Mouse (Mus musculus) liver, adult 2 months (tissue): Measurements from ENCODE around the gene Pptc7. TPM values are rescaled to one million over a fixed set of nuclear protein-coding genes. Genes with fewer than 3 reads are reported as not detected.
A peak's percentile ranks its signal among the peaks of the same experiment; 100 is the strongest.

Experiments
- DNase-seq: peaks from one replicate; pipeline ENCODE4 v3.0.0-alpha.2; 2011; ENCODE audit warnings: low read depth, low spot score; ENCODE audit errors: extremely low read depth
- H3K27ac ChIP-seq: fragments of 200-500 bp; replicated peaks from 2 replicates; pipeline ENCODE4 v1.5.1; 2012; ENCODE audit warnings: low read depth, mild to moderate bottlenecking, control low read depth, inconsistent platforms, low read length; ENCODE audit not compliant: insufficient read depth
- H3K27me3 ChIP-seq: fragments of 200-500 bp; 2 replicates; pipeline ENCODE4 v1.6.1; 2012; ENCODE audit warnings: mild to moderate bottlenecking, moderate library complexity, low read length, inconsistent platforms; ENCODE audit not compliant: control insufficient read depth, insufficient read depth
- H3K36me3 ChIP-seq: fragments of 200-500 bp; 2 replicates; pipeline ENCODE4 v1.6.1; 2012; ENCODE audit warnings: low read length, inconsistent platforms; ENCODE audit not compliant: control insufficient read depth, insufficient read depth
- H3K4me1 ChIP-seq: fragments of 200-500 bp; 2 replicates; pipeline ENCODE4 v1.6.1; 2011; ENCODE audit warnings: low read length; ENCODE audit not compliant: control insufficient read depth, insufficient read depth
- H3K4me3 ChIP-seq: fragments of 200-500 bp; 2 replicates; pipeline ENCODE4 v1.5.1; 2011; ENCODE audit warnings: low read depth, mild to moderate bottlenecking, control low read depth, low read length, moderate library complexity; ENCODE audit not compliant: insufficient read depth
- H3K79me2 ChIP-seq: fragments of 200-500 bp; 2 replicates; pipeline ENCODE4 v1.6.1; 2012; ENCODE audit warnings: inconsistent platforms, mild to moderate bottlenecking, low read length, moderate library complexity; ENCODE audit not compliant: control insufficient read depth, insufficient read depth
- H3K9ac ChIP-seq: fragments of 200-500 bp; 2 replicates; pipeline ENCODE4 v1.6.1; 2012; ENCODE audit warnings: low read depth, mild to moderate bottlenecking, control low read depth, inconsistent platforms, low read length
- CTCF ChIP-seq: fragments of 200-500 bp; IDR thresholded peaks from 2 replicates; pipeline ENCODE4 v1.5.1; 2011; ENCODE audit warnings: low read depth, low read length, control low read depth
- POLR2A ChIP-seq: fragments of 200-500 bp; IDR thresholded peaks from 2 replicates; pipeline ENCODE4 v1.6.1; 2011; ENCODE audit warnings: low read length, control low read depth; ENCODE audit not compliant: insufficient read depth; ENCODE audit errors: extremely low read depth
- WGBS: fragments of 180-500 bp; shearing (Covaris S2); methylation state at CpG from one replicate; pipeline ENCODE4 v1.1.7; 2018; 5-methylcytosine and 5-hydroxymethylcytosine counted together
- polyA plus RNA-seq: library from polyadenylated mRNA; depleted of rRNA; stranded (reverse); fragments of >200 nt; gene quantifications from 2 replicates; pipeline ENCODE4 v1.2.3, GENCODE M21; 2012; rRNA removed
- total RNA-seq: library from RNA; depleted of rRNA; stranded (reverse); fragments of >200 nt; gene quantifications from 2 replicates; pipeline ENCODE4 v1.2.3, GENCODE M21; 2014; rRNA removed

Gene Pptc7
- total and polyA plus RNA-seq, 2 experiments: 8.7 to 17.6 TPM

GRCm38 (mm10) chr5:122371591-122372191 is 87.5 kb downstream of the Pptc7 start, which contains the start of gene Gpn3:
Gpn3 (plus strand) TSS chr5:122371876.
- peaks cover 3% of the 10 kb centered on the region; the same call in 1 of the 2 replicates for H3K36me3 ChIP-seq
- H3K9ac ChIP-seq: peak within 1 kb of the TSS; percentile 84
- H3K27me3 ChIP-seq: no peaks in the 10 kb centered on the region
- 3% methylated on average over 34 of the region's 46 CpGs for WGBS
- no peak for DNase-seq
- peak within 1 kb of the TSS; percentile 68 for H3K27ac ChIP-seq
- H3K4me1 ChIP-seq: peaks cover 2% of the 10 kb centered on the region
- TF ChIP-seq POLR2A (no peak), CTCF (no peak)
- H3K4me3 ChIP-seq: peak within 1 kb of the TSS; percentile 74
- H3K79me2 ChIP-seq: no peaks in the 10 kb centered on the region; the same call in 1 of the 2 replicates

- Histone ChIP-seq H3K27ac (peak within 1 kb of the TSS; percentile 68), H3K4me3 (peak within 1 kb of the TSS; percentile 74), H3K36me3 (no peaks in the 10 kb centered on the region), H3K9ac (peak within 1 kb of the TSS; percentile 84), H3K4me1 (peaks cover 2% of the 10 kb centered on the region), H3K27me3 (no peaks in the 10 kb centered on the region), H3K79me2 (no peaks in the 10 kb centered on the region; the same call in 1 of the 2 replicates)
- TF ChIP-seq CTCF (no peak), POLR2A (peak; percentile 29; the same call in 1 of the 2 replicates)
- DNase-seq: peak; percentile 96
- WGBS: under 1% methylated on average over 53 of the region's 53 CpGs
Measured at GRCm38 (mm10) chr5:122372192-122372769, 88.1 kb downstream of the Pptc7 start, which contains the start of gene Fam216a. Fam216a (minus strand) TSS chr5:122372364.

- WGBS: 8% methylated on average over 5 of the region's 5 CpGs
- Histone ChIP-seq H3K27ac (peak overlapping the region; percentile 68; the same call in 1 of the 2 replicates), H3K4me1 (peaks cover 2% of the 10 kb centered on the region), H3K4me3 (peak overlapping the region; percentile 74), H3K27me3 (no peaks in the 10 kb centered on the region), H3K36me3 (no peaks in the 10 kb centered on the region), H3K9ac (peak overlapping the region; percentile 84), H3K79me2 (no peaks in the 10 kb centered on the region; the same call in 1 of the 2 replicates)
- DNase-seq: no peak
- no peak for TF ChIP-seq POLR2A
Measured at GRCm38 (mm10) chr5:122372878-122373277, 88.7 kb downstream of the Pptc7 start.

Other genes starting within 250 kb of the Pptc7 start
- 4.1 and 5.9 TPM in 2 replicates for gene Cux2, start 234.3 kb upstream of the Pptc7 start, total RNA-seq
- 11.6 and 19.5 TPM in 2 replicates for gene Cux2, start 234.3 kb upstream of the Pptc7 start, polyA plus RNA-seq
- gene Myl2, start 183.4 kb upstream of the Pptc7 start, total RNA-seq: 0.74 and 3.9 TPM in 2 replicates
- gene Myl2, start 183.4 kb upstream of the Pptc7 start, polyA plus RNA-seq: not detected in 2 replicates
- not detected in 2 replicates for gene Ccdc63, start 143.5 kb upstream of the Pptc7 start, total RNA-seq
- gene Ccdc63, start 143.5 kb upstream of the Pptc7 start, polyA plus RNA-seq: not detected in 2 replicates
- 100 TPM in 2 replicates for gene Ppp1cc, start 126.1 kb upstream of the Pptc7 start, total RNA-seq
- 34.9 and 36.4 TPM in 2 replicates for gene Ppp1cc, start 126.1 kb upstream of the Pptc7 start, polyA plus RNA-seq
- 1.5 and 3.0 TPM in 2 replicates for gene Hvcn1, start 77.6 kb upstream of the Pptc7 start, total RNA-seq
- gene Hvcn1, start 77.6 kb upstream of the Pptc7 start, polyA plus RNA-seq: 0.82 and 1.7 TPM in 2 replicates
- 1.6 and 1.9 TPM in 2 replicates for gene Tctn1, start 19.9 kb upstream of the Pptc7 start, total RNA-seq
- 3.5 and 5.9 TPM in 2 replicates for gene Tctn1, start 19.9 kb upstream of the Pptc7 start, polyA plus RNA-seq
- gene Rad9b, start 69.9 kb downstream of the Pptc7 start, total RNA-seq: 3.8 and 4.5 TPM in 2 replicates
- 1.00 and 1.5 TPM in 2 replicates for gene Rad9b, start 69.9 kb downstream of the Pptc7 start, polyA plus RNA-seq
- 52.8 and 58.8 TPM in 2 replicates for gene Vps29, start 70.0 kb downstream of the Pptc7 start, total RNA-seq
- gene Vps29, start 70.0 kb downstream of the Pptc7 start, polyA plus RNA-seq: 24.9 and 27.9 TPM in 2 replicates
- 14.1 and 18.4 TPM in 2 replicates for gene Gpn3, start 87.5 kb downstream of the Pptc7 start, total RNA-seq
- gene Gpn3, start 87.5 kb downstream of the Pptc7 start, polyA plus RNA-seq: 23.5 and 24.6 TPM in 2 replicates
- gene Fam216a, start 88.0 kb downstream of the Pptc7 start, total RNA-seq: 3.4 and 4.2 TPM in 2 replicates
- 2.8 and 3.4 TPM in 2 replicates for gene Fam216a, start 88.0 kb downstream of the Pptc7 start, polyA plus RNA-seq
- 93.6 and 119 TPM in 2 replicates for gene Arpc3, start 107.5 kb downstream of the Pptc7 start, total RNA-seq
- gene Arpc3, start 107.5 kb downstream of the Pptc7 start, polyA plus RNA-seq: 93.9 and 121 TPM in 2 replicates
- 12.1 and 12.6 TPM in 2 replicates for gene Anapc7, start 137.3 kb downstream of the Pptc7 start, total RNA-seq
- gene Anapc7, start 137.3 kb downstream of the Pptc7 start, polyA plus RNA-seq: 12.9 and 14.4 TPM in 2 replicates
- gene Atp2a2, start 217.9 kb downstream of the Pptc7 start, total RNA-seq: 44.6 and 65.4 TPM in 2 replicates
- gene Atp2a2, start 217.9 kb downstream of the Pptc7 start, polyA plus RNA-seq: 46.0 and 50.5 TPM in 2 replicates